Mouse (Mus musculus) liver, adult 2 months (tissue): ENCODE measurements around the gene Padi2. TPM values are rescaled to one million over a fixed set of nuclear protein-coding genes. Genes with fewer than 3 reads are reported as not detected.

Experiments
- DNase-seq: peaks from one replicate; pipeline ENCODE4 v3.0.0-alpha.2; 2011; ENCODE audit warnings: low read depth, low spot score; ENCODE audit errors: extremely low read depth
- H3K27ac ChIP-seq: fragments of 200-500 bp; replicated peaks from 2 replicates; pipeline ENCODE4 v1.5.1; 2012; ENCODE audit warnings: low read depth, mild to moderate bottlenecking, control low read depth, inconsistent platforms, low read length; ENCODE audit not compliant: insufficient read depth
- H3K27me3 ChIP-seq: fragments of 200-500 bp; 2 replicates; pipeline ENCODE4 v1.6.1; 2012; ENCODE audit warnings: mild to moderate bottlenecking, moderate library complexity, low read length, inconsistent platforms; ENCODE audit not compliant: control insufficient read depth, insufficient read depth
- H3K36me3 ChIP-seq: fragments of 200-500 bp; 2 replicates; pipeline ENCODE4 v1.6.1; 2012; ENCODE audit warnings: low read length, inconsistent platforms; ENCODE audit not compliant: control insufficient read depth, insufficient read depth
- H3K4me1 ChIP-seq: fragments of 200-500 bp; 2 replicates; pipeline ENCODE4 v1.6.1; 2011; ENCODE audit warnings: low read length; ENCODE audit not compliant: control insufficient read depth, insufficient read depth
- H3K4me3 ChIP-seq: fragments of 200-500 bp; 2 replicates; pipeline ENCODE4 v1.5.1; 2011; ENCODE audit warnings: low read depth, mild to moderate bottlenecking, control low read depth, low read length, moderate library complexity; ENCODE audit not compliant: insufficient read depth
- H3K79me2 ChIP-seq: fragments of 200-500 bp; 2 replicates; pipeline ENCODE4 v1.6.1; 2012; ENCODE audit warnings: inconsistent platforms, mild to moderate bottlenecking, low read length, moderate library complexity; ENCODE audit not compliant: control insufficient read depth, insufficient read depth
- H3K9ac ChIP-seq: fragments of 200-500 bp; 2 replicates; pipeline ENCODE4 v1.6.1; 2012; ENCODE audit warnings: low read depth, mild to moderate bottlenecking, control low read depth, inconsistent platforms, low read length
- CTCF ChIP-seq: fragments of 200-500 bp; IDR thresholded peaks from 2 replicates; pipeline ENCODE4 v1.5.1; 2011; ENCODE audit warnings: low read depth, low read length, control low read depth
- POLR2A ChIP-seq: fragments of 200-500 bp; IDR thresholded peaks from 2 replicates; pipeline ENCODE4 v1.6.1; 2011; ENCODE audit warnings: low read length, control low read depth; ENCODE audit not compliant: insufficient read depth; ENCODE audit errors: extremely low read depth
- WGBS: fragments of 180-500 bp; shearing (Covaris S2); methylation state at CpG from one replicate; pipeline ENCODE4 v1.1.7; 2018; 5-methylcytosine and 5-hydroxymethylcytosine counted together
- polyA plus RNA-seq: library from polyadenylated mRNA; depleted of rRNA; stranded (reverse); fragments of >200 nt; gene quantifications from 2 replicates; pipeline ENCODE4 v1.2.3, GENCODE M21; 2012
- total RNA-seq: library from RNA; depleted of rRNA; stranded (reverse); fragments of >200 nt; gene quantifications from 2 replicates; pipeline ENCODE4 v1.2.3, GENCODE M21; 2014

Gene Padi2
- total and polyA plus RNA-seq, 2 experiments, result 0.09 to 0.21 TPM

- H3K9ac ChIP-seq, result no peak overlapping the region
Measured at GRCm38 (mm10) chr4:140871851-140872685, 34.1 kb upstream of the Padi2 start.

DNA sequence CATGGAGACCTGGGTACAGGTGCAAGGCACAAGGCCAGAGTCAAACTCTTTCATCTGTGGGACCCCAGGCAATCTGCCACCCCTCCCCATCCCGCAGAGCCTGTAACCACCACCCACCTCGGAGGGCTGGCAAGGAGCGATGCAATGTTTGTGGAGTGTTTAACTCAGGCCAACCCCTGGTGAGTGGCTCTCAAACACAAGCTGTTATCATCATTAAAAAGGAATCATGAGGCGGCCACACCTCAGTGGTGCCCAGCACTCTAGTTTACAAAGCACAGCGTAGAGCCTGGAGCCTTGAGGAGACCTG, 33.5 kb upstream of the Padi2 start:
- WGBS, result 70% methylated on average over 5 of the region's 5 CpGs
- no peak for TF ChIP-seq POLR2A
- no peak for TF ChIP-seq CTCF

More at GRCm38 (mm10) chr4:140871851-140872685, 34.1 kb upstream of the Padi2 start:
- no peak overlapping the region for H3K4me3 ChIP-seq
- H3K36me3 ChIP-seq, result no peaks in the 10 kb centered on the region
- H3K4me1 ChIP-seq, result no peaks in the 10 kb centered on the region
- no peak overlapping the region for H3K27ac ChIP-seq
- no peaks in the 10 kb centered on the region for H3K79me2 ChIP-seq
- no peak for TF ChIP-seq POLR2A
- H3K27me3 ChIP-seq, result no peaks in the 10 kb centered on the region
- DNase-seq, result no peak
- 87% methylated on average over 8 of the region's 8 CpGs for WGBS

GRCm38 (mm10) chr4:140873011-140873410, 33.1 kb upstream of the Padi2 start:
- Histone ChIP-seq H3K27ac (no peak overlapping the region), H3K4me1 (no peaks in the 10 kb centered on the region)

More for the DNA sequence above, 33.5 kb upstream of the Padi2 start:
- no peak overlapping the region for H3K4me3 ChIP-seq
- H3K27ac ChIP-seq, result no peak overlapping the region
- no peak overlapping the region for H3K9ac ChIP-seq
- no peak for DNase-seq
- H3K79me2 ChIP-seq, result no peaks in the 10 kb centered on the region
- no peaks in the 10 kb centered on the region for H3K36me3 ChIP-seq
- H3K4me1 ChIP-seq, result no peaks in the 10 kb centered on the region
- no peaks in the 10 kb centered on the region for H3K27me3 ChIP-seq

DNA sequence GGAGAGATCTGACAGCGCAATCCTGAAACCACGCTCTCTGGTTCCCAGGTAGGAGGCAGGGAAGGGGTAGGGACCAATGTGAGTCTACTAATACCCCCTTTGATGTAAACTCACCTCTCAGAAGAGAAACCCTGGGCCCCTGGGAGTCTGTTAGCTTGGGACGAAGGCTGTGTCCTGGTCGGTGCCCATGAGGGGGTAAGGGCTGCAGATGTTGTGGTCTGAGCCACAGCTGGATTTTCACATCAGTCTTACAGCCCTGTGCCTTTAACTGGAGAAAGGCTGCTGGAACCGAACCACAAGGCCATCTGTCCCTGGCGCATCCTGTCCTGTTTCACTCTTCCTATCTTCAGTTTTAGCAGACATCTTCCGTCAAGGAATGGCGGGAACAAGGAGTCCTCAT, 30.0 kb upstream of the Padi2 start:
- no peaks in the 10 kb centered on the region for H3K36me3 ChIP-seq
- no peak overlapping the region for H3K4me3 ChIP-seq
- no peaks in the 10 kb centered on the region for H3K79me2 ChIP-seq
- H3K9ac ChIP-seq, result no peak overlapping the region
- TF ChIP-seq POLR2A, result no peak
- TF ChIP-seq CTCF, result no peak
- H3K27me3 ChIP-seq, result no peaks in the 10 kb centered on the region
- 82% methylated on average over 8 of the region's 8 CpGs for WGBS
- no peak for DNase-seq
- H3K27ac ChIP-seq, result no peak overlapping the region
- no peaks in the 10 kb centered on the region for H3K4me1 ChIP-seq

More at GRCm38 (mm10) chr4:140873011-140873410, 33.1 kb upstream of the Padi2 start:
- Histone ChIP-seq H3K9ac (no peak overlapping the region), H3K79me2 (no peaks in the 10 kb centered on the region), H3K4me3 (no peak overlapping the region), H3K27me3 (no peaks in the 10 kb centered on the region), H3K36me3 (no peaks in the 10 kb centered on the region)
- no peak for TF ChIP-seq CTCF
- no peak for TF ChIP-seq POLR2A
- 70% methylated on average over 11 of the region's 11 CpGs for WGBS
- DNase-seq, result no peak

DNA sequence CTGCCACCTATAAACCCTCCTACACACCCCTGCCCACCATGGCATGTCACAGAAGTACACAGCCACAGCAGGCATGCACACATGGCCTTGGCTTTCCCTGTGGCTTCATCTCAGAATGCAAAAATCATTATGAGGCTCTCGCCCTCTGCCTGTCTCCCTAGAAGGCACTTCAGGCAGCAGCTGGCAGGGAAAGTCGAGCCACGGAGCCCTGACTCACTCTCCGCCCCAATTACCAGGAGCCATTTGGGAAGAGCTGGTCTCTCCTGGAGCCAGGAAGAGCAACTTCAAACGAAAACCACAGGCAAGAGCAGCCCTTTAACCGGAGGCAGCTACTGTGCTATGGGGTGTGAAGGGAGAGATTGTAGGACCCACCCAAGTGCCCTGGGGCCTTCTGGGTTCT, 29.5 kb upstream of the Padi2 start:
- Histone ChIP-seq H3K9ac (no peak overlapping the region), H3K79me2 (no peaks in the 10 kb centered on the region), H3K36me3 (no peaks in the 10 kb centered on the region), H3K27me3 (no peaks in the 10 kb centered on the region), H3K4me3 (no peak overlapping the region), H3K4me1 (no peaks in the 10 kb centered on the region), H3K27ac (no peak overlapping the region)
- WGBS, result 69% methylated on average over 6 of the region's 6 CpGs
- TF ChIP-seq POLR2A, result no peak
- no peak for TF ChIP-seq CTCF
- DNase-seq, result no peak

DNA sequence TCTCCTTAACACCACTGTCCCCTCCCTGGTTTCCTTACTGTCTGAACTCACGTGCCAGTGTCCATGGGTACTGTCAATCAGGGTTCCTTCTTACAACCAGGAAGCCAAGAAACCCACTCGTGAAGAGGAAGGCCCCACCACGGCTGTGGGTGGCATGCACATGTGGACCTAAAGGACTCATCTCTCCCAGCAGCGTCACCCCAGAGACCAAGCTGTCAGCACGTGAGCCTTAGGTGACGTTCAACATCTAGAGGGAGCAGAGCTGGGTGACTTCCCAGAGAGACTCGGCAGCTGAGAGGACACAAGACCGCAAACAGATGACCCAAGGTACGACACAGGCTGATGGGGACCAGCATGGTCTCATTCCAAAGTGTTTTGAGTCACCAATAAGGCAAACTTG, 28.7 kb upstream of the Padi2 start:
- no peaks in the 10 kb centered on the region for H3K27me3 ChIP-seq
- no peak overlapping the region for H3K27ac ChIP-seq
- no peak overlapping the region for H3K4me3 ChIP-seq
- 87% methylated on average over 9 of the region's 9 CpGs for WGBS
- no peak overlapping the region for H3K9ac ChIP-seq
- TF ChIP-seq POLR2A (no peak), CTCF (no peak)
- H3K4me1 ChIP-seq, result no peaks in the 10 kb centered on the region
- DNase-seq, result no peak
- H3K79me2 ChIP-seq, result no peaks in the 10 kb centered on the region
- H3K36me3 ChIP-seq, result no peaks in the 10 kb centered on the region
